Mouse (Mus musculus): Measurements from ENCODE around the gene Gm43951. TPM values are rescaled to one million over a fixed set of nuclear protein-coding genes. Genes with fewer than 3 reads are reported as not detected.
"Not testable (repeated sequence)": the region's sequence is repeated elsewhere in the genome, so short reads cannot be mapped to it uniquely, and the experiment has no call there.

The Gm43951 gene
- polyA plus RNA-seq, 1 experiment: 0.03 TPM

DNA sequence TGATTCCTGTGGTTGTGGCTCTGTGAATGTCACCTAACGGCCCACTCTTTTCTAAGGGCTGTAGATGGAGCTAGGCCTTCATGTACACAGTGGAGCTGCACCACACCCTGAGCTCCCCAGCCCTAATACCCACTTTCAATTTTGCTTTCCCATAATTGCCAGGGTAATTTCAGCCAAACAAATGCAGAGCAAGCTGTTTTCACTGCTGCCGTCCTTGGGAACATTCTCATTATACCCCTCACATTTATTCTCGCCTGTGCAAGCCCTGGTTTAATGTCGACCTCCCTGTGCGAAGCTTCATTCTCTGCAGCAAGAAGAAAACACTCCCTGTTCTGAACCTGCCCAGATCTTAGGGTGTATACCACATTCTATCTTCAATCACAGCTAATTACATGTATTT, 30.7 kb downstream of the Gm43951 start:
- Histone ChIP-seq H3K36me3 (ENCODE audit: control insufficient read depth) (peaks cover 37% of the 10 kb centered on the region), H3K4me3 (replicated peaks) (no peak overlapping the region), H3K4me1 (ENCODE audit: control insufficient read depth) (no peaks in the 10 kb centered on the region), H3K9me3 (ENCODE audit: control insufficient read depth, low read length) (no peaks in the 10 kb centered on the region), H3K27me3 (ENCODE audit: control insufficient read depth) (no peaks in the 10 kb centered on the region)
- TF ChIP-seq GATA1 (IDR thresholded peaks at IDR 0.05; ENCODE audit: low read length) (no peak), TAL1 (IDR thresholded peaks at IDR 0.05; ENCODE audit: low read length) (no peak)

DNA sequence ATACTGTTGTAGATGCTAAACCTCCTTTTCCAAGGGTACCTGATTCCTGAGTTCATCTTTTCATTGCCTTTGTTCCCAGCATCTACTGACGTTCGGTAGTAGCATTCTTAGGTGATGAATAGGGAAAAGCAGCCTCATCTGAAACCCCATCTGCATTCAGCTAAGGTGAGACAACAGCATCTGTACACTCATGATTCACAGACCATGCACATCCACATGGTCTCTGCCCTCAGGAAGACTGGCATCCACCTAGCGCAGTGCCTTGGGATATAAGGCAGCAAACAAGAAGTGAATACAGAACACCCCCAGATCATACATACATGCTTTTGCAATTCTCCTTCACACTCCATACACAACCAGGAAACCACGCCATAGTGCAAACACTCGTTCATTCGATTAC, 31.9 kb downstream of the Gm43951 start:
- Histone ChIP-seq H3K27me3 (ENCODE audit: control insufficient read depth) (no peaks in the 10 kb centered on the region), H3K36me3 (ENCODE audit: control insufficient read depth) (peaks cover 40% of the 10 kb centered on the region), H3K4me3 (replicated peaks) (no peak overlapping the region), H3K9me3 (ENCODE audit: control insufficient read depth, low read length) (no peaks in the 10 kb centered on the region), H3K4me1 (ENCODE audit: control insufficient read depth) (no peaks in the 10 kb centered on the region)
- no peak for TF ChIP-seq TAL1 (IDR thresholded peaks at IDR 0.05; ENCODE audit: low read length)
- no peak for TF ChIP-seq GATA1 (IDR thresholded peaks at IDR 0.05; ENCODE audit: low read length)

DNA sequence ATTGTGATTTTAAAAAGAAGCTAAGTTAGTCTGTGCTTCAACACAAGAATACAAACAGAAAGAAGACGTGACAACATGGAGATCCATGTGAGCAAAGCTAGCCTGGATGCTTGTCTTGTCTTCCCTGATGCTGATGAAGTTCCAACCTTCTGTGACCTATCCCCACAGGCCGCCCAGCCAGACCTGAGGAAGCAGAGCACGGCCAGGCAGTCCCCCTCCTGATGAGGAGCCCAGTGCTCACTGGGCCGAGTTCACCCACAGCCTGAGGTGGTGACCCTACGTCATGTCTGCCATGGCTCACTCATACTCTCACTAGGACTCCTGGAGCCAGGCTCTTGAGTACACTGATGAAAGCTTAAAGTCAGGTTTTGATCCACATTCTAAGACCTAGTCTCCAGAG, 33.1 kb downstream of the Gm43951 start:
- no peaks in the 10 kb centered on the region for H3K27me3 ChIP-seq (ENCODE audit: control insufficient read depth)
- H3K4me3 ChIP-seq (replicated peaks): no peak overlapping the region
- TF ChIP-seq TAL1 (IDR thresholded peaks at IDR 0.05; ENCODE audit: low read length) (no peak), GATA1 (IDR thresholded peaks at IDR 0.05; ENCODE audit: low read length) (no peak)
- H3K36me3 ChIP-seq (ENCODE audit: control insufficient read depth): peaks cover 39% of the 10 kb centered on the region
- no peaks in the 10 kb centered on the region for H3K4me1 ChIP-seq (ENCODE audit: control insufficient read depth)
- H3K9me3 ChIP-seq (ENCODE audit: control insufficient read depth, low read length): no peaks in the 10 kb centered on the region

DNA sequence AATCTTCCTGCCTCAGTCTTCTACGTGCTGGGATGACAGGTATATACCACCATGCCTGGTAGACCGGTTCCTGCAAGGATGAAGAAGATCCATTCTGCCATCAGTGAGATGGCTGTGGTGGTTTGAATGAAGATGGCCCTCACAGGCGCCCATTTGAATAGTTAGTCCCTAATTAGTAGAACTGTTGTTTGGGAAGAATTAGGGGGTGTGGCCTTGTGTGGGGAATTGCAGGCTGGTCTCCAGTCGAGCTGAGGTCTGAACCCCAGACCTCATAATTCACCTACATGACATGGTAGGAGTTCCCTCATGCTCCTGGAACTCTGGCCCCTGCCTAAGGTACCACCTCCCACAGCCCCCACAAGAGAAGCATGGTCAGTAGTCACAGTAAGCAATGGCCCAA, 34.7 kb downstream of the Gm43951 start:
- H3K9me3 ChIP-seq (ENCODE audit: control insufficient read depth, low read length); H3K4me3 ChIP-seq (replicated peaks); H3K4me1 ChIP-seq (ENCODE audit: control insufficient read depth); H3K27me3 ChIP-seq (ENCODE audit: control insufficient read depth): not testable (repeated sequence)
- H3K36me3 ChIP-seq (ENCODE audit: control insufficient read depth): peaks cover 40% of the 10 kb centered on the region

DNA sequence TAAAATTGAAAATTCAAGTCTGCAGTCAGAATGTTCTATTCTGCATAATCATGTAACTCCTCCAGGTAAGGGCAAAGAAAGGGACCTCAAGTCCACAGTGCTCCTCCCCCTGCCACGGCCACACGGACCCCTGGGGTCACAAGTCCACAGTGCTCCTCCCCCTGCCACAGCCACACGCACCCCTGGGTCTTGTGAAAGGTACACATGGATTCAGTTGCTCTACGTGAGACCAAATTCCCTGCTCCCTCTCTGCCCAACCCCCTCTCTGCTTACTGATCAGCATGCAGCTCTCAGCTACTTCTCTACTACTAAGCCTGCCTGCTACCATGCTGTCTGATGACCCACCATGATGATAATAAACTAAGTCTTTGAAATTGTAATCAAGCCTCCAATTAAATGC, 36.8 kb downstream of the Gm43951 start:
- no peaks in the 10 kb centered on the region for H3K9me3 ChIP-seq (ENCODE audit: control insufficient read depth, low read length)
- no peak overlapping the region for H3K4me3 ChIP-seq (replicated peaks)
- no peaks in the 10 kb centered on the region for H3K27me3 ChIP-seq (ENCODE audit: control insufficient read depth)
- TF ChIP-seq GATA1 (IDR thresholded peaks at IDR 0.05; ENCODE audit: low read length) (no peak), TAL1 (IDR thresholded peaks at IDR 0.05; ENCODE audit: low read length) (no peak)
- H3K36me3 ChIP-seq (ENCODE audit: control insufficient read depth): peaks cover 36% of the 10 kb centered on the region
- H3K4me1 ChIP-seq (ENCODE audit: control insufficient read depth): no peaks in the 10 kb centered on the region

DNA sequence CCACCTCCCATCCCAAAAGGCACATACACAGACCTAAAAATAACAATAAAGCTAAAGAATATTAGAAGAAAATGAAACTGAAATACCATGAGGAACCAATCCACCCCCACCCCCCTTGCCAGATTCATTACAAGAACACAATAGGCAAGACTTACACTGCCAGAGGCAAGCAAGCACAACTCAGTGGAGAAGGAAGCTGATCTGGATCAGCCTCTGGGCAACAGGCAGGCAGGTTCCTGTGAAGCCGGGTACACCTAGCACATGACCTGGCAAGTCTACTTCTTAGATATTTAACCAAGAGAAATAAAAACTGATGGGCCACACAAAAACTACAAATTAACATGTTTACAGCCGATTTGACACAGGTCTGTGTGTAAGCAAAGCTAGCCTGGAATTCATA, 43.4 kb downstream of the Gm43951 start:
- H3K4me3 ChIP-seq (replicated peaks): no peak overlapping the region
- H3K4me1 ChIP-seq (ENCODE audit: control insufficient read depth): no peaks in the 10 kb centered on the region
- H3K36me3 ChIP-seq (ENCODE audit: control insufficient read depth): peaks cover 20% of the 10 kb centered on the region
- H3K27me3 ChIP-seq (ENCODE audit: control insufficient read depth): no peaks in the 10 kb centered on the region
- TF ChIP-seq GATA1 (IDR thresholded peaks at IDR 0.05; ENCODE audit: low read length) (no peak), TAL1 (IDR thresholded peaks at IDR 0.05; ENCODE audit: low read length) (no peak)
- no peaks in the 10 kb centered on the region for H3K9me3 ChIP-seq (ENCODE audit: control insufficient read depth, low read length)

DNA sequence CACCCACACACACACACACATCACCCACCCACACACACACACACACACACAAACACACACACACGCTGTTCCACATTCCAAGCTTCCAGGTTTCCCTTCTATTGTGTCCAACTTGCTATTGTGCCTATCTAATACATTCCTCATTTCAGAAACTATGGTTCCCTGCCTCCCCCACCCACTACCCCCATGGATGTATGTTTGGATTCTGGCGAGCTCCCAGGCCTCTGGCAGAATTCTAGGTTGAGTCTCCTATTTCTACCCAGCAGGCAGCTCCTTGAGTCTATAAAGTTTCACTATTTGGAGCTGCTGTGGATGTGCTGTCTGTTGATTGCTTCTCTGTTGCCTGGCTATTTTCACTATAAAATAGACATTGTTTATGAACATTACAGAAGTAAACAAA, 50.0 kb downstream of the Gm43951 start:
- no peaks in the 10 kb centered on the region for H3K9me3 ChIP-seq (ENCODE audit: control insufficient read depth, low read length)
- peaks cover 22% of the 10 kb centered on the region for H3K36me3 ChIP-seq (ENCODE audit: control insufficient read depth)
- no peaks in the 10 kb centered on the region for H3K27me3 ChIP-seq (ENCODE audit: control insufficient read depth)
- H3K4me3 ChIP-seq (replicated peaks): no peak overlapping the region
- no peaks in the 10 kb centered on the region for H3K4me1 ChIP-seq (ENCODE audit: control insufficient read depth)
- TF ChIP-seq TAL1 (IDR thresholded peaks at IDR 0.05; ENCODE audit: low read length) (no peak), GATA1 (IDR thresholded peaks at IDR 0.05; ENCODE audit: low read length) (no peak)

DNA sequence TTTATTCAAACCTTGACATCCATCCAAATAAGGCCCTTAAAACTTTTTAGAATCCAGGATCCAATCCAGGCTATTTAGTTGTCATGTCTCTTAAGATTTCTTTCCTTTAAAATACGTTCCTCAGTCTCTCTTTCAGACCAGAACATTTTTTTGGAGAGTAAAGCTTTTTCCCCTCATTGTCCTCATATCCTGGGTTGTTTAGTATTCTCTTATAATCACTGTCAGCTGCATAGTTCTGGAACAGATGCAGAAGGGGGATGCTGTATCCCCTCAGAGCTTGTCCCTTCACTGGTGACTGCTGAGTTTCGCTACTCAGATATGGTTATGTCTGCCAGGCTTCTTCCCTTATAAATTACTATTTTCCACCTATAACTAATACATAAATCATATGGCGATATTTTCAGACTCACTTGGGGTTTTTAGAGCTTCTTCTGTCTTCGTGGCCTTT, 50.6 kb downstream of the Gm43951 start:
- H3K27me3 ChIP-seq (ENCODE audit: control insufficient read depth): no peaks in the 10 kb centered on the region
- H3K4me1 ChIP-seq (ENCODE audit: control insufficient read depth): no peaks in the 10 kb centered on the region
- H3K9me3 ChIP-seq (ENCODE audit: control insufficient read depth, low read length): no peaks in the 10 kb centered on the region
- H3K36me3 ChIP-seq (ENCODE audit: control insufficient read depth): peaks cover 22% of the 10 kb centered on the region
- no peak for TF ChIP-seq GATA1 (IDR thresholded peaks at IDR 0.05; ENCODE audit: low read length)
- TF ChIP-seq TAL1 (IDR thresholded peaks at IDR 0.05; ENCODE audit: low read length): no peak
- H3K4me3 ChIP-seq (replicated peaks): no peak overlapping the region

DNA sequence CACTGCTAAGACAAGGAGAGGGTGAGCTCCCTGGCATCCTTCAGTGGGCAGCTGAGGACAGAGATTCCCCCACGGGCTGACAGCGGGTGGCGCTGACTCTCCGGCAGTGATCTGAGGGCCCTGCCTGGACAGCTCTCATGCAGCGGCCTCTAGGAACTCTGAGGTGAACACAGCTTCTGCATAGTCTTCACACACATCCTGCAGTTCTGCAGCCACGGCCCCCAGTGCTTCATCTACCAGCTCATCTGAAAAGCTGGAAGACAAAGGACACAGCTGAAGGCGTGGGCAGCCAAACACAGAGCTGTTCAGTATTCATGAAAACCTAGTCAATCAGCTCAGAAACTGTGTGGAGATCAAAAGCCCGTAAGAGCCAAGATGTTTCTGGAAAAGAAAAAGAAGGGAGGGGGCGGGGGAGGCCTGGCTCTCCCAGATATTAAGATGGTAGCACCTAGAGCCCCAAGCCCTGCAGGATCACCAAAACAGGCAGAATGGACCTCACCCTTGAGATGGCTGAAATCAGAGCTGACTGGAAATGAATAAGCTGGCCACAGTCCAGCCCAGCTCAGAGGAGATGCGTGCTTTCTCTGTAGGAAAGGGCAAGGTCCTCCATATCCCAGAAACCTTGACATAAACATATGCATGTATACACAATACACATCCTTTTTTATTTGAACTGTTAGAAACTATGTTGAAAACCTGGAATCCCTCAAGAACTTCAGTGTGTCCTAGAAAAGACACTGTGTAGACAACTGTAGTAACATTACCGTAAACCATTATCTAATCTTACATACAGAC, 51.3 kb downstream of the Gm43951 start:
- Histone ChIP-seq H3K9me3 (ENCODE audit: control insufficient read depth, low read length) (no peaks in the 10 kb centered on the region), H3K4me1 (ENCODE audit: control insufficient read depth) (no peaks in the 10 kb centered on the region), H3K36me3 (ENCODE audit: control insufficient read depth) (peaks cover 22% of the 10 kb centered on the region), H3K4me3 (replicated peaks) (no peak overlapping the region), H3K27me3 (ENCODE audit: control insufficient read depth) (no peaks in the 10 kb centered on the region)
- TF ChIP-seq TAL1 (IDR thresholded peaks at IDR 0.05; ENCODE audit: low read length) (no peak), GATA1 (IDR thresholded peaks at IDR 0.05; ENCODE audit: low read length) (no peak)

Other genes with a start within 250 kb of the Gm43951 start
- gene Aipl1, start 169.3 kb downstream of the Gm43951 start, polyA plus RNA-seq (2012): 0.02 TPM in 2 replicates
- 0.17 and 0.25 TPM in 2 replicates for gene Pimreg, start 164.8 kb downstream of the Gm43951 start, polyA plus RNA-seq (2012)
- gene Pitpnm3, start 71.1 kb downstream of the Gm43951 start, polyA plus RNA-seq (2012): not detected in 2 replicates
- gene 4933427D14Rik, start 619 bp upstream of the Gm43951 start, polyA plus RNA-seq (2012): 0.05 and 0.09 TPM in 2 replicates
- gene Txndc17, start 707 bp upstream of the Gm43951 start, polyA plus RNA-seq (2012): 2.1 and 3.2 TPM in 2 replicates
- 0.09 and 0.14 TPM in 2 replicates for gene Med31, start 8.8 kb upstream of the Gm43951 start, polyA plus RNA-seq (2012)
- not detected in 2 replicates for gene Slc13a5, start 60.4 kb upstream of the Gm43951 start, polyA plus RNA-seq (2012)
- gene Xaf1, start 94.8 kb upstream of the Gm43951 start, polyA plus RNA-seq (2012): not detected in 2 replicates
- gene Fbxo39, start 107.6 kb upstream of the Gm43951 start, polyA plus RNA-seq (2012): not detected in 2 replicates
- gene Tekt1, start 155.6 kb upstream of the Gm43951 start, polyA plus RNA-seq (2012): not detected in 2 replicates
- 0.01 TPM in 1 of 2 replicates, not detected in the other for gene Smtnl2, start 204.9 kb upstream of the Gm43951 start, polyA plus RNA-seq (2012)
- gene Ggt6, start 228.7 kb upstream of the Gm43951 start, polyA plus RNA-seq (2012): not detected in 2 replicates
- 4.1 TPM in 2 replicates for gene Mybbp1a, start 234.5 kb upstream of the Gm43951 start, polyA plus RNA-seq (2012)